Mouse (Mus musculus): ENCODE measurements at regions not wholly inside any gene's neighbourhood (a gene's known extent, or its start where the extent isn't known, plus 50 kb on each side); places are given as distances from the start of the nearest gene placed in this dataset.
"Not testable (repeated sequence)": the region's sequence is repeated elsewhere in the genome, so short reads cannot be mapped to it uniquely, and the experiment has no call there.

GRCm38 (mm10) chr15:38129330-38129729 is 704.0 kb downstream of the 4930447A16Rik start:
- peak; percentile 32 for DNase-seq

GRCm38 (mm10) chr15:38129861-38130631 is 704.7 kb downstream of the 4930447A16Rik start:
- no peak for DNase-seq

GRCm38 (mm10) chr15:38130632-38131028 is 705.3 kb downstream of the 4930447A16Rik start:
- no peak for DNase-seq

- DNase-seq, result no peak
Observed at GRCm38 (mm10) chr15:38139639-38140038, 714.3 kb downstream of the 4930447A16Rik start.

- no peak for DNase-seq
Observed at GRCm38 (mm10) chr15:38143495-38143894, 718.1 kb downstream of the 4930447A16Rik start.

GRCm38 (mm10) chr15:38151654-38152053 is 726.3 kb downstream of the 4930447A16Rik start:
- no peak for DNase-seq

GRCm38 (mm10) chr15:38153821-38154220 is 728.5 kb downstream of the 4930447A16Rik start:
- DNase-seq, result not testable (repeated sequence)

- DNase-seq, result no peak
Observed at GRCm38 (mm10) chr15:38159161-38159560, 733.8 kb downstream of the 4930447A16Rik start.

GRCm38 (mm10) chr15:38163721-38164120 is 738.4 kb downstream of the 4930447A16Rik start:
- no peak for DNase-seq

GRCm38 (mm10) chr15:38164848-38165247 is 739.5 kb downstream of the 4930447A16Rik start:
- no peak for DNase-seq

GRCm38 (mm10) chr15:38165881-38166445 is 740.6 kb downstream of the 4930447A16Rik start:
- no peak for DNase-seq

- DNase-seq, result no peak
Observed at GRCm38 (mm10) chr15:38166476-38166875, 741.1 kb downstream of the 4930447A16Rik start.

- no peak for DNase-seq
Observed at GRCm38 (mm10) chr15:38167618-38168152, 742.3 kb downstream of the 4930447A16Rik start.

GRCm38 (mm10) chr15:38169191-38169590 is 743.8 kb downstream of the 4930447A16Rik start:
- DNase-seq, result no peak
